Mouse (Mus musculus) telencephalon, adult 2 months (tissue): ENCODE measurements at regions not wholly inside any gene's neighbourhood (a gene's known extent, or its start where the extent isn't known, plus 50 kb on each side); places are given as distances from the start of the nearest gene placed in this dataset.
A peak's percentile ranks its signal among the peaks of the same experiment; 100 is the strongest.

Experiments
- DNase-seq: peaks from one replicate; pipeline ENCODE4 v3.0.0-alpha.2; 2011; ENCODE audit warnings: low read depth, low spot score

DNA sequence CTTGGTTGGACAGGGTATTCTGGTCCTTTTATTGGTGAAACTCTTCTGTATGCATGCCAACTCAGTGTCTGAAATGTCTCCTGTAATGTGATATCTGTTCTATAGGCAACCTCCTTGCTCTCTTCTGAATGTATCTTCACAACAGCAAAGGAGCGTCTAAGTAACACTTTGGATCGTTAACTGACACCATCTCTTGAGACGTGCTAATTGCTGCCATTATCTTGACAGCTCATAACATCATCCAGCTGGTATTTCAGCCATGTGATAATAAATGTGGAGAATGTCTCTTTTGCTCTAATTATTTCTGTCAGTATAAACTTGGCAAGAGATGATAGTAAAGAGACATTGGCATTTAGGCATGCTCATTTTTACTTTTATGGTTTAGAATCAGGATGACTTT lies 68.8 kb upstream of the Col8a1 start:
- no peak for DNase-seq

GRCm38 (mm10) chr16:57845416-57845815 lies 90.9 kb upstream of the Col8a1 start:
- DNase-seq = no peak

DNA sequence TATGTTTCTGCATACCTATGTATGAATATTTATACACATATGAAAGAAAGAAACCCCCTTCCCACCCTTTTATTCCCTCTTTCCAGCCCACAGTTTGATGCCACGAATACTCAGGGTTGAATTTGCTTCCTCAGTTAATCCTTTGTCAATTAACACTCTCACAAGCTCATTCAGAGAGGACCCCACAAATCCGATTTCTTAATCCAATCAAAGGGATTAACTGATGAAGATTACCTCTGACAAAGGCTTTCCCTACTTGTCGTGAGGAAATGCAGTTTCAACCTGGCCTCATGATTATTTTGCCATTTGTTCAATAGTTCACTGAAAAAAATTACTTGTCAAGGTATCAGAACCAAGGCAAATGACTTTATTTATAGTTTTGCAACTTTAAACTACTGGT lies 91.8 kb upstream of the Col8a1 start:
- DNase-seq = no peak

- DNase-seq = no peak
Measured at GRCm38 (mm10) chr16:57851854-57852253, 97.3 kb upstream of the Col8a1 start.

DNA sequence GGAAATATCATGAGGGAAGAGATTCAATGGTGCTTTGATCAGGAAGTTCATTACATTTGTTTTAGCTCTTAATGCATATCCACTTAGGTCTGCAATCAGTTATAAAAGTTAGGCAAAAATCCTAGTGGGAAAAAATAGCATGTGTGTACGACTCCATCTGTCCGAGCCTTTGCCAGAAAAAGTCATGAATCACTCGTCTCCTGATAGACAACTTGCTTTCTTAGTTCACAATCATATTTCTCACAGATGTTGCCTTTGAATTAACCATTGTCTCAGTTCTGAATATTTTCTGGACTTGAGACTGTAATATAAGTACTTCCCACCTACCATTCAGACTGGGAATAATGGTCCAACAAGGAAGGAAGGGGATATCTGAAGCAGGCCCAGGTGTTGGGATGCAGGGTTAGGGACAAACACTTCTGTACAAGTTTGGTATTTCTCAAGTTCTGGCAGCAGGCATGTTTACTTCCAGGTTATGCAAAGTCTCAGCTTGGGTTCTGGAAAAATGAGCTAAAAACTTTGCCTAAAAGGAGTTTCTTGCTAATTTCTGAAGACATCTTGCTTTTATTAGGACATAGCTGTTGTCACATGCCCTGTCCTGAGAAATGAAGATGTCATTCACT lies 98.4 kb upstream of the Col8a1 start:
- DNase-seq = no peak

DNA sequence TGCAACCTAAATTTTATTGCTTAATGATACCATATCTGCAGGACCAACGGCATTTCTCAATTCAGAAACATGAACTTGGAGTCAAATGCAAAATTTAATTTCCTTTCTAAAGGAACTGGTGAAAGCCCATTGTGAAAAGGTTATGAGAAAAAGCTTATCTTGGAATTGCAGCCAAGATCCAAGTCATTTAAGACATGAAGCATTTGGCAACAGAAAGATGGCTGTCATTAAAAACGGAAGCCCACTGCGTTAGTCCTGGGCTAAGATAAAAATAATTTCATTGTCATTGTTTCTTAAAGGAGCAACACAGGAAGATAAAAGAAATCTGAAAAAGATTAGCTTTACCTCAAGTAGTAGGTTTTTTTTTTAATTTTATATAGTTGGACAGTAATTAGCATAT lies 99.2 kb upstream of the Col8a1 start:
- no peak for DNase-seq

GRCm38 (mm10) chr16:57857071-57857470 lies 102.5 kb upstream of the Col8a1 start:
- no peak for DNase-seq

DNA sequence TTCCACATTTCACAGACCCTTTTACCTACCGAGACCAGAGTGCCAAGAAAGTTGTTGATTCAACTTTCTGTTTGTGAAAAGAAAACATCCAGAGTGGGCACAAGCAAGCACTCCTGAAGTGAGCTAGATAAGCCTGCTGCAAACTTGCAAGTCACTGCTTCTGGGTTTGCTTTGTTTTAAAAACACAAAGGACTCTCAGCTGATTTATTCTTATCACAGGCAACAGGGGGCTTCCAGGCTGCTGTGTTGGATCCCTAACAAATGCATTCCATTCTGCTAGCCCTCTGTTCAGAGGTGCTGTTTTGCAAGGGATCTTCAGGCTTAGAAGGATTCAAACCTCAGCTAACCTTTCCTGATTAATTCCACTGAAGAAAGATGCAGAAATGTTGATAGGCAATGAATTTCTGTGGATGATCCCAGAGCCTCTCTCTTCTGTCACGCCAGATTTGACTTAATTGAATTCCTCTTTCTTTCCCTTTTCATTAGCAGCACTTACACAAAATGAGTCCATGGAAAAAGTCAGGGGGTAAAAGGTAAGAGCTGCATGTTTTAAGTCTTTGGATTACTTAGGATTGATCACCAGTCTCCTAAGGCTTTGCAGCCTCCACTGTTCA lies 103.7 kb upstream of the Col8a1 start:
- no peak for DNase-seq

DNA sequence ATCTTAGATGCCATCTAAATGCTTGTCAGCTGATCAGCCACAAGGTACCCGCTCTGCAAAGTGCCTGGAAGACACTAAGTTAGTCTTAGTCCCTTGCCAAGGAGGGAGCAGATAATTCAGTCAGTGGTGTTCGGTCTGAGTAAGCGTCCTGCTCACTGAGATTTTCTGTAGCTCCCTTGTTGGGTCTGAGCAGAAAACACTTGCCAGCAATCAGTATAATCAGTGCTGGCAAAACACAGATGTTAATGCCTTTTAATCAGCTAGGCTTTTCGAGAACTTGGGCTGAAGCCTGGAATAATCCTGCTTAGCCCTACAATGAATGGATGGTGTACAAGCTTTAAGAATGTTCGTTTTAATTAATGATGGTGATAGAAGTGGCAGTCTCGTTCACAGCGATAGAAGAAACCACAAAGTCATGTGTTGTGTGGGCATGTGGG lies 104.2 kb upstream of the Col8a1 start:
- DNase-seq = no peak

- DNase-seq = no peak
Measured at GRCm38 (mm10) chr16:57863206-57863860, 108.8 kb upstream of the Col8a1 start.

GRCm38 (mm10) chr16:57876857-57877256 lies 122.3 kb upstream of the Col8a1 start:
- no peak for DNase-seq

- no peak for DNase-seq
Measured at GRCm38 (mm10) chr16:57881575-57882094, 127.1 kb upstream of the Col8a1 start.

DNA sequence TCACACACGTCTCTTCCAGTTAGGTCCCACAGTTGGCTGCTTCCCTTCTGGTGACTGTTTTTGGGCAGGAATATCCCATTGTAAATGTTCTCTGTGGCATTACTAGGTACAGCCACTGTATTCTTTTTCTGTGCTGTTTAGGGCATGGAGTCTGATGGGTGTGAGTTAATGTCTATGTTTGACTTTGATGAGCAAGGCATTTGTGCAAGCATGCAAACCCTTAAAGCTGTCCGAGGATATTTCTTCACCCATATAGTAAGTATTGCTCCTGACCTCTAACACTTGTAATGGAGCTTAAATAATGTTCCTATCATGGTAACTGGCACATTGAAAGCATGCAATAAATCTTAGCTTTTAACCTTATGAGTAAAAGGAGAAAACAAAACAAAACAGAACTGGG lies 133.6 kb upstream of the Col8a1 start:
- no peak for DNase-seq

GRCm38 (mm10) chr16:57888553-57888952 lies 134.0 kb upstream of the Col8a1 start:
- no peak for DNase-seq

- DNase-seq = no peak
Measured at GRCm38 (mm10) chr16:57890135-57890534, 135.6 kb upstream of the Col8a1 start.

- no peak for DNase-seq
Measured at GRCm38 (mm10) chr16:57893111-57893510, 138.6 kb upstream of the Col8a1 start.

- peak; percentile 10 for DNase-seq
Measured at GRCm38 (mm10) chr16:57893698-57894352, 139.3 kb upstream of the Col8a1 start.

- no peak for DNase-seq
Measured at GRCm38 (mm10) chr16:57901006-57901405, 146.5 kb upstream of the Col8a1 start.

GRCm38 (mm10) chr16:57902498-57902897 lies 148.0 kb upstream of the Col8a1 start:
- DNase-seq = no peak

GRCm38 (mm10) chr16:57912001-57912400 lies 157.5 kb upstream of the Col8a1 start:
- no peak for DNase-seq

DNA sequence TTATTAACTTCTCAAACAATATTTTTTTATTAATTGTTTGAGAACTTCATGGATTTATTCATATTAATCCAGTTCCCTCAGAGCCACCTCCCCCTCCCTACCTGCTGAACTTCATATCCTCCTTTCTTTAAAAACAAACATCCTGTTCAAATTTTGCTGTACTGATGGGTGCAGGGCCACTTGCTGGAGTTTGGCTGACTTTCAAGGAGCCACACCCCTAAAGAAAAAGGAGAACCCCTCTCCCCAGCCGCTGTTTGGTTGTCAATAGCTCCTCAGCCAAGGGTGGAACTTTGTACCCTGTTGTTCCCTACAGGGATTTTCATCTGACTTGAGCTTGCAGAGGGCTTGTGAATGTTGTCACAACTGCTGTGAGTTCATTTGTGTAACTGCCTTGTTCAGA lies 160.0 kb upstream of the Col8a1 start:
- DNase-seq = no peak

DNA sequence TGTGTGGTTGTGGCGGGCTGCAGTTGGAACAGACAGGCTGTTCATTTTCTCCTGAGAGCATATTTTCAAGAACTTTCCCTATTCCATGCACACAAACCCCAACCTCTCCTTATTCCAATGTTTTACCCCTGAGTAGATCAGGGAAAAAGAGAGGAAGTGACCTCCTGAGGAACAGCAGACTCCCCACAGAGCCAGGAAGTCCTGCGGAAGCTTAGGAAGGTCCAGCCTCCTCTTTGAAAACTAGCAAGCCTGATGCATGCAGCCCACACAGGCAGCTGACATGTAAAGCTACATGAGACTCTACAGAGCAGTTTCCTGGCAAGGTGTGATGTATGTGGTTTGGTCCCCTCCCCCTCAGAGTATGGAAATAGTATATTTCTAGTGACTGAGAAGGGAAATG lies 160.9 kb upstream of the Col8a1 start:
- no peak for DNase-seq
